ENCODE assay signal across 13 mouse cellular contexts in the genomic region with DNA sequence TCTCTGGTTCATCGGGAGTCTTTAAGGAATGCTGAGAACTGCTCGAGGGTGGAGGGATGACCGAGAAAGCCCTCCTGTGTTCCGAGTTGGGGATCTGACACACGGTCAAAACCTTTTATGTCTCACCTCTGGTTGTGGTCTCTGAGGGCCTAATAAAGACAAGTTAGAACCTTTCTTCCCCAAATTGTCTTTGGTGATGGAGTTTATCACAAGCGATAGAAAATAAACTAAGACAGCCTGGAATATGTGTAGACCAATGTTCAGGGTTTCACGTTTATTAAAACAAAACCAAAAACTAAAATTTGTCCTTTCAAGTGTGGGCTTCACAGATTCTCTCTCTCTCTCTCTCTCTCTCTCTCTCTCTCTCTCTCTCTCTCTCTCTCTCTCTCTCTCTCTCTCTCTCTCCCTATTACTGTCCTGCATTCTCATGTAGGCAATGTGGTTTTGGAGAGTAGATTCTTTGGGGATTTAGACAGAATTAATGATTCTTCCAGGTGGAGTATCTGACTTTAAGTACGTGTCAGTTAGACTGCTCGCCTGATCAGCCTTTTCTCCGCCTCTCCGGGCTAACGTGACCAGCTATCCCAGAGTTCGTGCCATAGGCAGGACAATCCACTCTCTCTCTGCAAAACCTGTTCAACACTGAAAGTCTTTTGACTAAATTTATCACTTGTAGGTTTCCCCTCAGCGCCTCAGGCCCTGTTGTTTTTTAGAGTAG. TPM values are rescaled to one million over a fixed set of nuclear protein-coding genes. Genes with fewer than 3 reads are reported as not detected.
DNase-seq lines count a peak whose midpoint lies in the region; ATAC-seq and TF ChIP-seq lines count a peak whose summit lies in the region.
"Had no signal": no experiment of that assay in that cellular context is flagged by ENCODE, and none has a peak within 500 bp of the region (broad histone marks: within the 10 kb centered on the region; RNA-seq: fewer than 3 reads in every experiment).

No protein-coding gene starts in this region.

- H3K27me3 ChIP-seq in heart, embryonic 15.5 days, result no peaks in the 10 kb centered on the region
- no peaks in the 10 kb centered on the region for H3K27me3 ChIP-seq in thymus, adult 2 months (ENCODE audit: control insufficient read depth, insufficient read depth, low read length)
- H3K27me3 ChIP-seq in liver, embryonic 13.5 days, result no peaks in the 10 kb centered on the region
- H3K27me3 ChIP-seq: CH12.LX had no signal

- H3K4me1 ChIP-seq in heart, embryonic 15.5 days (replicated peaks), result peaks cover 5% of the 10 kb centered on the region
- peaks cover 8% of the 10 kb centered on the region for H3K4me1 ChIP-seq in thymus, adult 2 months (replicated peaks; ENCODE audit: control insufficient read depth, insufficient read depth, low read length)
- H3K4me1 ChIP-seq in liver, embryonic 13.5 days (replicated peaks), result peaks cover 3% of the 10 kb centered on the region; the same call in 1 of the 2 replicates

- H3K9me3 ChIP-seq in heart, embryonic 15.5 days (replicated peaks), result no peaks in the 10 kb centered on the region
- H3K9me3 ChIP-seq in liver, embryonic 13.5 days (replicated peaks), result no peaks in the 10 kb centered on the region

- 55% methylated on average over 14 of the region's 14 CpGs for WGBS in heart, embryonic 15.5 days
- 92% methylated on average over 14 of the region's 14 CpGs for WGBS in thymus, adult 2 months
- 58% methylated on average over 14 of the region's 14 CpGs for WGBS in liver, embryonic 13.5 days (ENCODE audit: insufficient replicate concordance)

- peak overlapping the region; percentile 54 for H3K4me2 ChIP-seq in heart, embryonic 15.5 days
- H3K4me2 ChIP-seq in liver, embryonic 13.5 days, result peak overlapping the region; percentile 36

- ATAC-seq in heart, embryonic 15.5 days (replicated peaks; ENCODE audit: insufficient number of reproducible peaks, insufficient read depth, low FRiP score, low read depth), result no peak
- ATAC-seq in liver, embryonic 13.5 days (ENCODE audit: low read depth), result no peak
- ATAC-seq: forebrain, embryonic 16.5 days had no signal

- peak overlapping the region; percentile 26 for H3K4me3 ChIP-seq in heart, embryonic 15.5 days
- no peak overlapping the region for H3K4me3 ChIP-seq in thymus, adult 2 months (ENCODE audit: control insufficient read depth, insufficient read depth, low read length)
- no peak overlapping the region for H3K4me3 ChIP-seq in liver, embryonic 13.5 days (replicated peaks)
- H3K4me3 ChIP-seq: myocyte had no signal

- no peaks in the 10 kb centered on the region for H3K36me3 ChIP-seq in heart, embryonic 15.5 days
- no peaks in the 10 kb centered on the region for H3K36me3 ChIP-seq in thymus, adult 2 months (ENCODE audit: control insufficient read depth, insufficient read depth, low read length)
- no peaks in the 10 kb centered on the region for H3K36me3 ChIP-seq in liver, embryonic 13.5 days

- no peak overlapping the region for H3K27ac ChIP-seq in heart, embryonic 15.5 days
- peak overlapping the region; percentile 11; the same call in 1 of the 2 replicates for H3K27ac ChIP-seq in thymus, adult 2 months (ENCODE audit: control insufficient read depth, insufficient read depth, low read length)
- peak overlapping the region; percentile 39; the same call in 1 of the 2 replicates for H3K27ac ChIP-seq in liver, embryonic 13.5 days

- DNase-seq in heart, adult 11 months, result no peak
- DNase-seq in thymus, adult 2 months, result no peak
- DNase-seq in thymus, adult 18-20 months, result no peak
- no peak for DNase-seq in liver, embryonic 13.5 days
- DNase-seq in frontal cortex, postnatal 36 days (ENCODE audit: low spot score in 2 of 2), result no peak
- DNase-seq in right cerebral cortex, postnatal 10 days (ENCODE audit: low spot score in 2 of 2), result no peak
- no peak for DNase-seq in thymus, postnatal 25 days
- DNase-seq: adrenal gland, adult 8-10 months; cerebellum, adult 9-11 months had no signal

- no peak overlapping the region for H3K9ac ChIP-seq in heart, embryonic 15.5 days
- no peak overlapping the region for H3K9ac ChIP-seq in liver, embryonic 13.5 days

- no peak for TF ChIP-seq CTCF in thymus, adult 2 months (IDR thresholded peaks at IDR 0.05; ENCODE audit: borderline replicate concordance, control insufficient read depth, extremely low read depth, insufficient read depth, low read length, poor library complexity)

- TF ChIP-seq POLR2A in thymus, adult 2 months (IDR thresholded peaks at IDR 0.05; ENCODE audit: control insufficient read depth, extremely low read depth, insufficient read depth, low read length, poor library complexity), result no peak

RNA-seq across cellular contexts. Expression of gene Cpm, which starts 35.1 kb away (rescaled TPM):
- 2.4 and 6.6 TPM in 2 replicates for polyA plus RNA-seq in heart, embryonic 15.5 days (2015; fragmentation: Nextera tagmentation; extraction: Ambion mirVana)
- polyA plus RNA-seq in thymus, adult 2 months (2012; rRNA removed), result 3.2 and 3.6 TPM in 2 replicates
- 19.3 and 27.8 TPM in 2 replicates for polyA plus RNA-seq in liver, embryonic 13.5 days (2015; fragmentation: Nextera tagmentation; extraction: Ambion mirVana)

RNA-seq across cellular contexts. Expression of gene Mdm2, which starts 46.2 kb away (rescaled TPM):
- polyA plus RNA-seq in heart, embryonic 15.5 days (2015; fragmentation: Nextera tagmentation; extraction: Ambion mirVana), result 39.0 and 46.7 TPM in 2 replicates
- polyA plus RNA-seq in thymus, adult 2 months (2012; rRNA removed), result 83.0 and 116 TPM in 2 replicates
- polyA plus RNA-seq in liver, embryonic 13.5 days (2015; fragmentation: Nextera tagmentation; extraction: Ambion mirVana), result 16.3 and 25.9 TPM in 2 replicates
